Mouse (Mus musculus): Measurements from ENCODE around the gene 1700122O11Rik. TPM values are rescaled to one million over a fixed set of nuclear protein-coding genes. Genes with fewer than 3 reads are reported as not detected.

The 1700122O11Rik gene
- total RNA-seq (2021): not detected
- long read RNA-seq, experiment 1: 0 reads
- long read RNA-seq, experiment 2: 0 reads

GRCm38 (mm10) chr17:48038193-48038592, at the start of gene 1700122O11Rik:
Gene 1700122O11Rik, minus strand, starts transcription at chr17:48038293.
- intact Hi-C loops (cut with DNase I): no loop called here
- DNase-seq: no peak

DNA sequence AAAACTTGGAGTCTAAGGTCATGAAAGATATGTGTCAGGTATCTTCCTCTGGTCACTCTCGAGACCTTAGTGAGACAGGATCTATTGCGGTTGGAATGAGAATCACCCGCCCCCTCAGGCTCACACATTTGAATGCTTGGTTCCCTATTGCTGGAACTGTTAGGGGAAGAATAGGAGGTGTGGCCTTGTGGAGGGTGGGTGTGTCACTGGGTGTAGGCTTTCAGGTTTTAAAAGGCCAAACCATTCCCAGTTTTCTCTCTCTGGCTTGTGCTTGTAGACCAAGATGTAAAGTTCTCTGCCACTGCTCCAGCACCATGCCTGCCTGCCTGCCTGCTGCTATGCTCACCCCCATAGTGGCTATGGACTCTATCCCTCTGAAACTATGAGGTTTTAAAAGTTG, 42.5 kb upstream of the 1700122O11Rik start:
- intact Hi-C loops (cut with DNase I): no loop called here
- no peak for DNase-seq

GRCm38 (mm10) chr17:48067729-48068128, 29.6 kb upstream of the 1700122O11Rik start:
- intact Hi-C loops (cut with DNase I): no loop called here
- DNase-seq: no peak

GRCm38 (mm10) chr17:48067083-48067614, 29.1 kb upstream of the 1700122O11Rik start:
- DNase-seq: no peak
- intact Hi-C loops (cut with DNase I): no loop called here

DNA sequence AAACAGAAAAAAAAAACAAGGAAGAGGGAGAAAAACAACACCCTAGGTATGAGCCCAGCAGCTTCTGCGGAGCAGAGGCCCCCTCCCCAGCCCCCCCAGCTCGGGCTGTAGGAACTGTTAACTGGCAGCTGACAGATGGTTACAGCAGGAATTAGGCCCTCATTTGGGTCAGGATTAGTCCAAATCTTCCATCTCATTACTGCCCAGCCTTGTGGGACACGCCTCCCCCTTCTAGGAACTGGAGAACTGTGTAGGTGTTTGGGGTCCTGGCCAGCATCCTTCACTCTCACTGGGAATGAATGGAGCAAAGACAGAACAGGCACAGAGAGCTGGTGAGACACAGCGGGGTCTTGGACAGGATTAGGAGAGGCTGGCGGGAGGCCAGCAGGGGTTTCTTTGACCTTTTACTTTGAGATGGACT, 27.0 kb upstream of the 1700122O11Rik start:
- intact Hi-C loops (cut with DNase I): no loop called here
- DNase-seq: no peak

DNA sequence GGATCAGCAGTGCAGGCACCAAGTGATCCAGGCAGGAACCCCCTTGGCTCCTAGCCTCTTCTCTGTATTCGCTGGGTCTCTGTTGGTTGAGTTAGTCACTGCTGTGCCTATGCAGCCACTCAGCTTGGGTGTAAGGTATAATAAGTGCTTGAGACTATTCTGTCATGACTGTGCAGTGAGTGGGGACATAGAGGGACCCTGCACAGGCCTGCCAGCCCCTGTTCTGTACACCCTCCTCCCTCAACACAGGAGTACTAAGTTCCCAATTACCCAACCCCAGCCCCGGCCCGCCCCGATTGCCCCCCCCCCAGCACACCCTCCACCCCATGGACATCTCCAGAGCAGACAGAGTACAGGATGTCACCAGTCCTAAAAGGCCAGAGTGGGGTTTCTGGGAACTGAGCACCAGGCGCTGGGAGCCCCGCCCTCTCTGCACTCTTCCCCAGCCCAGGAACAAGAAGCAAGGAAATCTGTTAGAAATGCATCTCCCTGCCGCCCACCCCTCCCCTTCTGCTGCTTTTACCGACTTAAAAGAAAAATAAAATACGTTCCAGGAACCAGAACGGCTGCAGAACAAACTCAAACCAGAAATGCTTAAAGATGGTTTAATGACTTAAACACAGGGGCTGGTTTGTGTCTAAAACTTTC, 26.2 kb upstream of the 1700122O11Rik start:
- DNase-seq: no peak
- intact Hi-C loops (cut with DNase I): no loop called here

- intact Hi-C loops (cut with DNase I): no loop called here
- DNase-seq: peak in 1 of 2 experiments; percentile 31
These were observed 19.3 kb upstream of the 1700122O11Rik start for GRCm38 (mm10) chr17:48057382-48057781.

GRCm38 (mm10) chr17:48055076-48055816, 17.2 kb upstream of the 1700122O11Rik start:
- DNase-seq: no peak
- intact Hi-C loops (cut with DNase I): no loop called here

DNA sequence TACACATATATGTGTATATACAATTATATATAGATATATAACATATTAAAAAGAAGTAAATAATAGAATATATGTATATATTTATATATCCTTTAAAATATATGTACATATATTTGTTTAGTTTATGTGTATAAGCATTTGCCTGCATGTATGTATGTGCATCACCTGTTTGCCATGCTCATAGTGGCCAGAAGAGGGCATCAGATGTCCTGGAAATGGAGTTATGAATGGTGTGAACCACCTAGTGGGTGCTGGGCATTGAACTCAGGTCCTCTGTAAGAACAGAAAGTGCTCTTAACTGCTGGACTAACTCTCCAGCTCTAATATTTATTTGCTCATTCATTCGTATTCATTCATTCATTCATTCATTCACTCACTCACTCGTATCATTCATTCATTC, 15.6 kb upstream of the 1700122O11Rik start:
- intact Hi-C loops (cut with DNase I): no loop called here
- DNase-seq: no peak

- no peak for DNase-seq
- intact Hi-C loops (cut with DNase I): no loop called here
These were observed 14.4 kb upstream of the 1700122O11Rik start for GRCm38 (mm10) chr17:48052338-48053067.

DNA sequence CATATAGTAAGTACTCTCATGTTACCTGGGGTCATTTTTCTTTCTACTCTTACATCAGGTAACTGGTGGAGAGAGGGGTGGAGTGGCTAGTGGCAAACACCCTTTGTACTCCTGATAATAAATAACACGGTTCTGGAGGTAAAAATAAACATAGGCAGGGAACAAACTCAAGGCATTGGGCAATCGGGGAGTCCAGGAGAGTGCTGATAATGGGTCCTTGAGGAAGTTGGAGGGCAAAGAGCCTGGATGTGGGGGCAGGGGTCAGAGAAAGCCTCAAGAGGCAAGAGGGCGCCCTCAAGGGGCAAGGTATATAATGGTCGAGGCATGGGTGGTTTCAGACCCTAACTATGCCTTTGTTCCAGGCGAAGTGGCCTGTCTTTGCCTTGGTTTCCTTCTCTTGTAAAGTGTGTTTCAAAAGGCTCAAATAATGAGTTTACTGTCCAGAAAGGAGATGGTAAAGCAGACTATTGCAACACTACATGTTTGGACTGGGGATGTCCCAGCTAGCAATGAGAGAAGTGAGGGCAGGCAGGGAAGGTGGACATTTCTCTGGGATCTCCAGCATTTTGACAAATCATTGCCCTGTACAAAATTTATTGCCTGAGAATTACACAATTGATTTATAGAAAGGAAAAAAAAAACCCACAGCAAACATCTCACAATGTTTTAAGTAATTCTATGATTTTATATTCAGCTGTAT, 13.7 kb upstream of the 1700122O11Rik start:
- intact Hi-C loops (cut with DNase I): no loop called here

DNA sequence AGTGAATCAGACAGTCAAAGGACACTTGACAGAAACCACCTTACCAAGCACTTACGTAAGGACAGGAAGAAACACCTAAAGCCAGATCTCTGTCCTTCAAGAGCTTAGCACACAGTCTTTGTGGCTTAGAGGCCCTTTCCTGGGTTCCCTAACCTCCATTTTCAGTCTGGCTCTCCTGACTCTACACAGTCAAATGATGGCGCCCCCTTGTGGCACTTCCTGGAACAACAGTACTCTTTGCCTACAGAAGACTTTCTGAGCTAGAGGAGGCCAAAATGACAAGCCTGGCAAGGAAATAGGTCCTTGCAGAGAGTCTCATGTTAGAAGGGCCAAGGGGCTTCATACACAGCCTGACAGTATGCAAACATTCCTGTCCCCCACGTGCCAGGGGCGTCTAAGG, 7.5 kb upstream of the 1700122O11Rik start:
- peak; percentile 55 to 63 for DNase-seq
- intact Hi-C loops (cut with DNase I): loop anchor here (2.0 to 5.0 kb wide), 5 partner anchors 52 to 253 kb away; partner anchors contain the start of gene Foxp4

More for the DNA sequence above, 13.7 kb upstream of the 1700122O11Rik start:
- no peak for DNase-seq

GRCm38 (mm10) chr17:48043154-48043880, 5.2 kb upstream of the 1700122O11Rik start:
- intact Hi-C loops (cut with DNase I): no loop called here
- DNase-seq: no peak

DNA sequence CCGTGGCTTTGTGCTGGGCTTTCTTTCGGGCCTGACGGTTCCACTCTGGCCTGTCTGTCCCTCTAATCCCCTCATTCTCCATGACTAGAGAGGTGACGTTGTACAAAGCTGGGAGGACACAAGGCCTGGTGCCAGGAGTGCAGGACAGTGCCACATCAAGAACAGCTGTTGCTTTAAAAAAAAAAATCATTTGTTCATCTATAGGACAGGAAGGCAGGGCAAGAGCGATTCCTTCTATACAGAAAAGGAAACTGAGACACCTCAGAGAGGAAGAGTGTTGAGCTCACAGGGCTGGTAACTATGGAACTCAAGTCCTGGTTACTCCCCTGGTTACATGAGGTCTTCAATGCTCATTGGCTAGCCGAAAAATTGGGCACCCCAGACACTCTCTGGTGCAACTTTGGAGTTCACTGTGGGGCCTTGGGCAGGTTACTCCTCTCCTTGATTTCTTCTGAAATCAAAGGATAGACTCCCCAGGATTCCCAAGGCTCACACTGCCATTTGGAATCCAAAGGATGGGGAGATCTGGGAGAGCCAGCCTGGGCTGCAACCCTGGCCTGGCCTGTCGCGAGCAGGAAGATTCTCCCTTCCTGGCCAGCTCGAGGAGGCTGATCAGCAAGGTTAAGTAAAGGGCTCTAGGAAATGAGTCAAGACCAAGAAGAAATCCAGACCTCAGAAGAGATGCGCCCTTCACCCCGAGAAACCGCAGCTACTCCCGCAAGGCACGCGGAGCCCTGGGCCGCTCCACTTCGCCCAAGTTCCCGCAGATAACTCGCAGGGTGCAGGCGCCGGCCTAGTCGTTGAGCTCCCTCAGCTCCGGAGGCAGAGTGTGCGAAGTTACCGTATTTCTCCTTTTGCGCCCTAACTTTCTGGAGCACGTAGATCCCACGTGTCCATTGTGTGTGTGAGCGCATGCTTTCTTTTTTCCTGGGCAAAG, 3.5 kb upstream of the 1700122O11Rik start:
- intact Hi-C loops (cut with DNase I): no loop called here
- peak in 1 of 2 experiments; percentile 38 for DNase-seq

DNA sequence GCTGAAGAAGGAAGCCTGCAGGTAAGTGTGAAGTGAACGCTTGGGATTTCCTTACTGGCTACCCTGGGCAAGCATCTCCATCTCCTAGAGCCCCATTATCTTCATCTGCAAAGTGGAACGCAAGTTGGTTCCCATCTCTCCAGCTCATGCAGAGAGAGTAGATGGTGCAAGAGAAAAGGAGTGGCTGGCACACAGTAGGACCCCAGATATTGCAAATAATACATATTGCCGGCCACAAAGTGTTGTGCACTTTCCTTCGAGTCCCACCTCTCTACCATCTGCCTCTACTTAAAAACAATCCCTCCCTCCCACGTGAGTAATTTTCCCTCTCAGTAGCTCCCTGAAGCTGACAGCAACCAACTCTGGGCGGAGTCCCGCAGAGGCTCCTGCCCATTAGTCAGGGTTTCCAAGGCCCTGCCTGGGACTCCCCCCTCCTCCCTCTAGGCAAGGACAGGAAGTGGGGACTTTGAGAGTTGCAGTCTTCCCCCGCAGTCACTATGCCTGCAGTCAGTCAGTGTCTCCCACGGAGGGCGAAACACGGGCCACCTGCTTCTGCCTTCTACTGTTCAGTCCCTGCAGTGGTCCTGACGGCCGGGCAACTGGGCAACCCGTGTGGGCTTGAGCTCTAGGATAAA, 1.3 kb upstream of the 1700122O11Rik start:
- peak; percentile 44 to 47 for DNase-seq
- intact Hi-C loops (cut with DNase I): no loop called here

- intact Hi-C loops (cut with DNase I): no loop called here
- DNase-seq: no peak
These were observed 1.2 kb downstream of the 1700122O11Rik start for GRCm38 (mm10) chr17:48036921-48037320.

- intact Hi-C loops (cut with DNase I): no loop called here
- DNase-seq: no peak
These were observed 6.3 kb downstream of the 1700122O11Rik start for GRCm38 (mm10) chr17:48031521-48032430.
